Comparison of ENCODE assay signal across 10 mouse cellular contexts in the genomic region with DNA sequence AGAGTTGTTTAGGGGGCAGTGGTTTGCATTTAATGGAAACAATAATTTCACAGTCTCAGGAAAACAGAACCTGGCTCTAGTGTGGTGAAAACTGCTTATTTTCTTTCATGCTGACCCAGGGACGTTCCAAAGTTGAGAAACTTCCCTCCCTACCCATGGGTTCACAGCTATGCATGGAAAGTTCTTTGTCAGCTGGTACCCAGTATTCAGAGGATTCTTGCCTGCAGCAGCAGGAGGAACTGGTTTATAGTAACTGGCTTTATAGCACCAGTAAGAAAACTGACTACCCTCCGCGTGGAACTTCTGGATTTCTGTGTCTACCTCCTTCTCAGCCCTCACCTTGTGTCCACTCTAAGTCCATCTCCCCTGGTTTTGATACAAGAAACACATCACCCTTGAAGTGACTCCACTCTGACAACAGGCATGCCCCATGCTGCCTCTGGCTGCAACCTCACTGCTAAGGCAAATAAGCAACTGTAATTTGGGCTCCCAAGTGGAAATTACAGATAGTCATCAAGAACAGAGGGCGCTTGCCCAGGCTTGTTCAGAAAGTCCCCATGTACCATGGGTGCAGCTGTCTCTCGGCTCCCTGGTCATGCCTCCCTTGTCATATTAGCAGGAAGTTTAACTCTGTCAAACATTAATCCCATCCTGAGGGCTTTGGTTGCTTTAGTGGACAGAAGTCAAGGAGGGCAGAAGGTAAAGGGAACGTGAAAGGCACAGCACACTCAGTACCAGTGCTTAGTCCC.
DNase-seq lines count a peak whose midpoint lies in the region; ATAC-seq and TF ChIP-seq lines count a peak whose summit lies in the region.
"Had no signal": no experiment of that assay in that cellular context is flagged by ENCODE, and none has a peak within 500 bp of the region (broad histone marks: within the 10 kb centered on the region; RNA-seq: fewer than 3 reads in every experiment).

No protein-coding gene starts in this region.

- no peak for TF ChIP-seq CTCF in embryonic fibroblast, embryonic 13.5 days (IDR thresholded peaks at IDR 0.05; ENCODE audit: borderline replicate concordance, insufficient read depth, low read length)

- no peak overlapping the region for H3K4me3 ChIP-seq in embryonic fibroblast, embryonic 13.5 days (ENCODE audit: insufficient read depth, low read length)
- H3K4me3 ChIP-seq: erythroblast, embryonic 14.5 days; midbrain, embryonic 12.5 days had no signal

- DNase-seq in NIH3T3 (ENCODE audit: low read depth), result peak; percentile 35
- peak; percentile 50 to 73 for DNase-seq in kidney, postnatal 4 days
- no peak for DNase-seq in embryo, embryonic 9.5 days (ENCODE audit: extremely low spot score)
- no peak for DNase-seq in frontal cortex, postnatal 25 days (ENCODE audit: low spot score in 2 of 2)
- no peak for DNase-seq in spleen, postnatal 14 days (ENCODE audit: low spot score in 2 of 2)
- DNase-seq: heart, postnatal 10 days had no signal

- TF ChIP-seq POLR2A in embryonic fibroblast, embryonic 13.5 days (IDR thresholded peaks at IDR 0.05; ENCODE audit: low read depth, low read length), result no peak

- peak overlapping the region; percentile 87 for H3K27ac ChIP-seq in embryonic fibroblast, embryonic 13.5 days (ENCODE audit: insufficient read depth, low read length)
- H3K27ac ChIP-seq: midbrain, embryonic 12.5 days had no signal

- peaks cover 13% of the 10 kb centered on the region for H3K4me1 ChIP-seq in embryonic fibroblast, embryonic 13.5 days (ENCODE audit: control insufficient read depth, insufficient read depth, low read length)
- H3K4me1 ChIP-seq: midbrain, embryonic 12.5 days had no signal

- peak; percentile 51 for ATAC-seq in megakaryocyte-erythroid progenitor cell, adult 5-6 weeks (replicated peaks; ENCODE audit: low FRiP score, low TSS enrichment, poor library complexity, severe bottlenecking)

Comparison
In these comparisons a context has a peak if more than half of its experiments do, and no peak if none do; other contexts are left out.
1. DNase-seq: peak in NIH3T3 (single experiment) and kidney, postnatal 4 days (2 of 2); none in embryo, embryonic 9.5 days (single experiment), frontal cortex, postnatal 25 days (0 of 2) and spleen, postnatal 14 days (0 of 2).